Mouse (Mus musculus) midbrain, postnatal 0 days (tissue): Measurements from ENCODE around the gene Gm2696. TPM values are rescaled to one million over a fixed set of nuclear protein-coding genes. Genes with fewer than 3 reads are reported as not detected.
A peak's percentile ranks its signal among the peaks of the same experiment; 100 is the strongest.

Experiments
- ATAC-seq: fragments of 200-750 bp; cut with Nextera tagmentation; 2 replicates; pipeline ENCODE4 v1.8.0; 2017; ENCODE audit warnings: moderate number of reproducible peaks, mild to moderate bottlenecking, moderate TSS enrichment, moderate library complexity; ENCODE audit not compliant: low FRiP score
- DNase-seq: peaks from one replicate; pipeline ENCODE4 v3.0.0-alpha.2; 2015; ENCODE audit warnings: low spot score
- H3K27ac ChIP-seq: fragments of 300-500 bp; sonication (generic); 2 replicates; pipeline ENCODE4 v1.5.1; 2014; ENCODE audit warnings: low read depth, mild to moderate bottlenecking, low read length, mixed read lengths
- H3K27me3 ChIP-seq: fragments of 300-500 bp; sonication (generic); 2 replicates; pipeline ENCODE4 v1.6.1; 2014; ENCODE audit warnings: low read length, control low read depth, mixed read lengths; ENCODE audit not compliant: insufficient read depth
- H3K36me3 ChIP-seq: fragments of 300-500 bp; sonication (generic); 2 replicates; pipeline ENCODE4 v1.6.1; 2014; ENCODE audit warnings: low read length, control low read depth, mixed read lengths; ENCODE audit not compliant: insufficient read depth
- H3K4me1 ChIP-seq: fragments of 300-500 bp; sonication (generic); 2 replicates; pipeline ENCODE4 v1.6.1; 2014; ENCODE audit warnings: mild to moderate bottlenecking, control low read depth, antibody characterized with exemption, low read length, mixed read lengths; ENCODE audit not compliant: insufficient read depth
- H3K4me2 ChIP-seq: fragments of 300-500 bp; sonication (generic); 2 replicates; pipeline ENCODE4 v1.6.1; 2014; ENCODE audit warnings: low read depth, mild to moderate bottlenecking, low read length, mixed read lengths; ENCODE audit not compliant: poor library complexity, severe bottlenecking
- H3K4me3 ChIP-seq: fragments of 300-500 bp; sonication (generic); 2 replicates; pipeline ENCODE4 v1.5.1; 2014; ENCODE audit warnings: low read depth, mild to moderate bottlenecking, low read length, moderate library complexity
- H3K9ac ChIP-seq: fragments of 300-500 bp; sonication (generic); replicated peaks from 2 replicates; pipeline ENCODE4 v1.6.1; 2014; ENCODE audit warnings: mild to moderate bottlenecking, low read length, moderate library complexity, mixed read lengths; ENCODE audit not compliant: poor library complexity, severe bottlenecking
- H3K9me3 ChIP-seq: fragments of 300-500 bp; sonication (generic); 2 replicates; pipeline ENCODE4 v1.6.1; 2016; ENCODE audit warnings: low read length, control low read depth
- CTCF ChIP-seq: IDR thresholded peaks from 2 replicates; pipeline ENCODE4 v1.5.1; 2016; ENCODE audit warnings: antibody characterized with exemption, mild to moderate bottlenecking
- WGBS: fragments of 180-500 bp; shearing (Covaris S2); extraction: QIAGEN DNeasy Blood & Tissue Kit; methylation state at CpG from one replicate; pipeline ENCODE4 v1.1.7; 2014; 5-methylcytosine and 5-hydroxymethylcytosine counted together
- polyA plus RNA-seq: library from polyadenylated mRNA; unstranded; fragments of >200 nt; fragmentation: Nextera tagmentation; extraction: Ambion mirVana; gene quantifications from 2 replicates; pipeline ENCODE4 v1.2.1, GENCODE M21; 2015
- total RNA-seq: library from RNA; depleted of rRNA; stranded (reverse); fragments of >200 nt; gene quantifications from 2 replicates; pipeline ENCODE4 v1.2.3, GENCODE M21; 2014

Gm2696 gene
- total and polyA plus RNA-seq, 2 experiments from 2014 or later: not detected

- Histone ChIP-seq H3K4me2 (no peak within 1 kb of the TSS), H3K9ac (no peak within 1 kb of the TSS), H3K4me3 (no peak within 1 kb of the TSS), H3K9me3 (no peaks in the 10 kb centered on the region), H3K36me3 (no peaks in the 10 kb centered on the region), H3K27ac (no peak within 1 kb of the TSS), H3K4me1 (no peaks in the 10 kb centered on the region), H3K27me3 (no peaks in the 10 kb centered on the region)
- no peak for ATAC-seq
- TF ChIP-seq CTCF: no peak
- no peak for DNase-seq
- 75% methylated on average over 5 of the region's 5 CpGs for WGBS
Measured at GRCm38 (mm10) chr10:77811743-77812142, 2.7 kb upstream of the Gm2696 start, which contains the start of gene Gm9507. Gm9507 (minus strand) TSS chr10:77811843.

DNA sequence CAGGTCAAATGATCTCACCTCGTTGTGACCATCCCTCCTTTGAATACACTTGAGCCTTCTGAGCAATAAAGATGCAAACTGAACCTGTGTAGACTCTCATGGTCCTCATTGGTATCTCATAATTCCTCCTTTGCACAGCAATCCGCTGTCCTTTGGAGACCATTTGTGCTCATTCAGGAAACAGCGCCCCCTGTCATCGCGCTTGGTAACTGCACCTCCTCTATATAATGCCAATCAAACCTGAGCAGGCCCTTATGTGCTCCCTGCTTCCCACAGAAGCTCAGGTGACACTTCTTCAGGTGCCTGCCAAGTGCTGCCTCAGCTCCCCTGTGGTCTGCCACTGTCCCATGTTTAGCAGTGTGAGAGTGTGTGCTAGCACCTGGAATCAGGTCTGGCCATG lies 1.0 kb downstream of the Gm2696 start:
- Histone ChIP-seq H3K4me1 (no peaks in the 10 kb centered on the region), H3K9ac (no peak overlapping the region), H3K27ac (no peak overlapping the region), H3K36me3 (no peaks in the 10 kb centered on the region), H3K27me3 (no peaks in the 10 kb centered on the region; the same call in 1 of the 2 replicates), H3K9me3 (no peaks in the 10 kb centered on the region), H3K4me3 (no peak overlapping the region), H3K4me2 (no peak overlapping the region)
- ATAC-seq (no peak), DNase-seq (peak; percentile 36)
- 35% methylated on average over 5 of the region's 5 CpGs for WGBS
- TF ChIP-seq CTCF: peak; percentile 73

GRCm38 (mm10) chr10:77818523-77818922 lies 4.0 kb downstream of the Gm2696 start:
- no peak overlapping the region for H3K9ac ChIP-seq
- H3K9me3 ChIP-seq: no peaks in the 10 kb centered on the region
- H3K4me3 ChIP-seq: no peak overlapping the region
- H3K27ac ChIP-seq: no peak overlapping the region
- WGBS: 98% methylated on average over 4 of the region's 4 CpGs
- ATAC-seq (peak; percentile 61), DNase-seq (no peak)
- no peak for TF ChIP-seq CTCF
- no peaks in the 10 kb centered on the region for H3K36me3 ChIP-seq
- no peaks in the 10 kb centered on the region for H3K4me1 ChIP-seq
- H3K27me3 ChIP-seq: no peaks in the 10 kb centered on the region; the same call in 1 of the 2 replicates
- no peak overlapping the region for H3K4me2 ChIP-seq

- Histone ChIP-seq H3K4me2 (peak overlapping the region; percentile 20; the same call in 1 of the 2 replicates), H3K4me1 (no peaks in the 10 kb centered on the region), H3K4me3 (no peak overlapping the region), H3K27ac (no peak overlapping the region), H3K36me3 (no peaks in the 10 kb centered on the region), H3K9me3 (no peaks in the 10 kb centered on the region), H3K27me3 (no peaks in the 10 kb centered on the region; the same call in 1 of the 2 replicates), H3K9ac (no peak overlapping the region)
- 0 out of 2 replicates have a peak, but pooled peaks have one; percentile 66 for ATAC-seq
- DNase-seq: peak; percentile 16
- 33% methylated on average over 4 of the region's 4 CpGs for WGBS
- TF ChIP-seq CTCF: no peak
Measured at GRCm38 (mm10) chr10:77819203-77819602, 4.7 kb downstream of the Gm2696 start.

GRCm38 (mm10) chr10:77826951-77827350 lies 12.5 kb downstream of the Gm2696 start, which contains the start of gene Krtap10-4:
Krtap10-4 (minus strand) TSS chr10:77827095.
- WGBS: 70% methylated on average over 6 of the region's 6 CpGs
- H3K9ac ChIP-seq: no peak within 1 kb of the TSS
- no peaks in the 10 kb centered on the region for H3K9me3 ChIP-seq
- TF ChIP-seq CTCF: no peak
- H3K36me3 ChIP-seq: no peaks in the 10 kb centered on the region
- ATAC-seq (no peak), DNase-seq (no peak)
- H3K4me3 ChIP-seq: no peak within 1 kb of the TSS
- H3K4me2 ChIP-seq: no peak within 1 kb of the TSS
- H3K4me1 ChIP-seq: no peaks in the 10 kb centered on the region
- H3K27me3 ChIP-seq: no peaks in the 10 kb centered on the region
- no peak within 1 kb of the TSS for H3K27ac ChIP-seq

DNA sequence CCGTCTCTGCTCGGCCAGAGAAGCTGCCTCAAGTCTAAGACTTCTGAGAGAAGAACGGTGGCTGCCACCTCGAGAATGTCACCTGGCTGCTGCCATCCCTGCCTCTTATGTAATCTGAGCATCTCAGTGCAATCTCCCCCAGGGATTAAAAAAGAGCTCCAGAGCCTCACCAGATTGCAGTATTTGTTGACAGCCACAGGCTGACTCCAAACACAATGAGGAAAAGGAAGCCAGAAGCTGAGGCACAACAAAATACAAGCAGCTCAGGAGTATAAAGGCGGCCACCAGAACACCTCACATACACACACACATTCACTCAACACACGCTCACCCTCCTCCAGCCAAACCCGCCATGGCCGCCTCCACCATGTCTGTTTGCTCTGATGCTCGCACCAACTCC lies 21.2 kb downstream of the Gm2696 start, which contains the start of gene Krtap10-10:
Gene Krtap10-10 (plus strand): TSS at position 301 of the 400 bp plus-strand sequence.
- Histone ChIP-seq H3K4me3 (no peak within 1 kb of the TSS), H3K9me3 (no peaks in the 10 kb centered on the region), H3K36me3 (no peaks in the 10 kb centered on the region), H3K27ac (no peak within 1 kb of the TSS), H3K27me3 (no peaks in the 10 kb centered on the region), H3K4me2 (no peak within 1 kb of the TSS), H3K9ac (no peak within 1 kb of the TSS), H3K4me1 (no peaks in the 10 kb centered on the region)
- TF ChIP-seq CTCF: no peak
- DNase-seq: no peak
- no peak for ATAC-seq
- WGBS: 73% methylated on average over 9 of the region's 9 CpGs
